26 mouse cellular contexts compared by ENCODE assay signal in the genomic region with DNA sequence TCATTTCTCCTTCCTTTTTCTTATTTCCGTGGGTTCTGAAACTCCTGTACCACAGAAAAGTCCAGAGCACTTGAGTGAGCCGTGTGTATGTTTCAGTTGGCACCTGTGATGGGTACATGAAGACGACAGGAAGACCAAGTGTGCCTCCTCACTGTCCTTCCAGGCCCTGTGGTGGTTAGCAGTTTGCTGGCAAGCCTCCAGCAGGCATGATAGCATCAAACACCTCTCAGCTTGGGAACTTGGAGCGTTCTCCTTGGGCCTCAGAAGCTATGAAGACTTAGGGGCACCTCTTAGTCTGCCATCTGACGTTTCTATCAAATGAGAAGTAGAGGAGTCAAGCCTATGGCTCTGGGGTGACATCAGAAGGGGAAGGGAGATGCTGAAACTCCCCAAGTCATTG. TPM values are rescaled to one million over a fixed set of nuclear protein-coding genes. Genes with fewer than 3 reads are reported as not detected.
DNase-seq lines count a peak whose midpoint lies in the region; ATAC-seq and TF ChIP-seq lines count a peak whose summit lies in the region.
"Had no signal": no experiment of that assay in that cellular context is flagged by ENCODE, and none has a peak within 500 bp of the region (broad histone marks: within the 10 kb centered on the region; RNA-seq: fewer than 3 reads in every experiment).

No protein-coding gene starts in this region.

- DNase-seq in 416B (ENCODE audit: low read depth) (peak; percentile 17), CH12.LX (ENCODE audit: extremely low read depth) (no peak)
- peak; percentile 30 for DNase-seq in thymus, adult 2 months
- peak; percentile 57 for DNase-seq in thymus, postnatal 25 days
- DNase-seq in hindbrain, postnatal 0 days (ENCODE audit: low spot score) = no peak
- no peak for DNase-seq in adrenal gland, postnatal 25 days
- no peak for DNase-seq in heart, postnatal 10 days
- DNase-seq: adrenal gland, postnatal 14 days; cerebellum, adult 2 months; cerebellum, postnatal 10 days; gastrocnemius, adult 2 months; gastrocnemius, postnatal 36 days; heart, adult 11 months had no signal

- no peak for ATAC-seq in hindbrain, postnatal 0 days
- ATAC-seq: activated CD4-positive, CD25-positive, alpha-beta regulatory T cell, adult 4 months; CD4-positive, CD25-positive, alpha-beta regulatory T cell, adult 4 months; forebrain, embryonic 14.5 days; Patski had no signal

- H3K79me2 ChIP-seq in CH12.LX (replicated peaks; ENCODE audit: control insufficient read depth, extremely low read depth, insufficient read depth, poor library complexity, severe bottlenecking) = 0 out of 2 replicates have a peak, but pooled peaks cover 4% of the 10 kb centered on the region

- intact Hi-C loops in heart, postnatal 10 days (cut with DNase I) = no loop called here

- WGBS in thymus, adult 2 months = 5% methylated on average over 5 of the region's 5 CpGs
- 88% methylated on average over 5 of the region's 5 CpGs for WGBS in hindbrain, postnatal 0 days

- no peaks in the 10 kb centered on the region for H3K27me3 ChIP-seq in CH12.LX (replicated peaks)
- no peaks in the 10 kb centered on the region for H3K27me3 ChIP-seq in thymus, adult 2 months (ENCODE audit: control insufficient read depth, insufficient read depth, low read length)
- no peaks in the 10 kb centered on the region for H3K27me3 ChIP-seq in hindbrain, postnatal 0 days (ENCODE audit: insufficient read depth, low read length)
- H3K27me3 ChIP-seq: embryonic facial prominence, embryonic 15.5 days; heart, embryonic 15.5 days; Patski had no signal

- no peak for TF ChIP-seq RAD21 in CH12.LX (IDR thresholded peaks at IDR 0.05; ENCODE audit: low read depth, low read length)

- H3K36me3 ChIP-seq in CH12.LX (replicated peaks in 1 of 2; ENCODE audit: control insufficient read depth in 1 of 2, insufficient read depth in 1 of 2, low read length in 1 of 2) = peaks cover 96 to 99% of the 10 kb centered on the region in 2 experiments
- peaks cover 23% of the 10 kb centered on the region for H3K36me3 ChIP-seq in thymus, adult 2 months (ENCODE audit: control insufficient read depth, insufficient read depth, low read length)
- H3K36me3 ChIP-seq in hindbrain, postnatal 0 days (ENCODE audit: insufficient read depth, low read length) = peaks cover 41% of the 10 kb centered on the region; the same call in 1 of the 2 replicates

- no peak overlapping the region for H3K4me2 ChIP-seq in CH12.LX (ENCODE audit: insufficient read depth, low read depth, poor library complexity, severe bottlenecking)
- no peak overlapping the region for H3K4me2 ChIP-seq in hindbrain, postnatal 0 days (ENCODE audit: low read depth, low read length)
- H3K4me2 ChIP-seq: embryonic facial prominence, embryonic 15.5 days; heart, embryonic 15.5 days; hindbrain, embryonic 14.5 days had no signal

- H3K9ac ChIP-seq in CH12.LX (ENCODE audit: insufficient read depth, low read depth) = no peak overlapping the region
- H3K9ac ChIP-seq in hindbrain, postnatal 0 days (replicated peaks; ENCODE audit: low read length) = no peak overlapping the region
- H3K9ac ChIP-seq: embryonic facial prominence, embryonic 15.5 days; heart, embryonic 15.5 days; hindbrain, embryonic 14.5 days had no signal

- in situ Hi-C loops in CH12.LX (cut with MboI; ENCODE audit: low pct_ligation_motif_present, low pct_unique_long_range_greater_than_20kb, low sequenced_read_pairs) = no loop called here

- H3K4me3 ChIP-seq in CH12.LX (replicated peaks in 1 of 3; ENCODE audit: low read depth in 2 of 3, low read length in 2 of 3, poor library complexity in 1 of 3) = no peak overlapping the region
- no peak overlapping the region for H3K4me3 ChIP-seq in thymus, adult 2 months (ENCODE audit: control insufficient read depth, insufficient read depth, low read length)
- no peak overlapping the region for H3K4me3 ChIP-seq in hindbrain, postnatal 0 days (ENCODE audit: low read length)
- H3K4me3 ChIP-seq: embryonic facial prominence, embryonic 15.5 days; erythroblast, embryonic 14.5 days; forebrain, embryonic 10.5 days; gastrocnemius, adult 2 months; heart, embryonic 15.5 days; hindbrain, embryonic 10.5 days had no signal

- H3K27ac ChIP-seq in CH12.LX (ENCODE audit: insufficient read depth, low read depth) = no peak overlapping the region
- peak overlapping the region; percentile 11; the same call in 1 of the 2 replicates for H3K27ac ChIP-seq in thymus, adult 2 months (ENCODE audit: control insufficient read depth, insufficient read depth, low read length)
- H3K27ac ChIP-seq in hindbrain, postnatal 0 days = no peak overlapping the region
- H3K27ac ChIP-seq: embryonic facial prominence, embryonic 15.5 days; forebrain, embryonic 10.5 days; gastrocnemius, adult 2 months; heart, embryonic 15.5 days; hindbrain, embryonic 10.5 days; hindbrain, embryonic 14.5 days had no signal

- dilution Hi-C loops in CH12.LX (cut with MboI; ENCODE audit: extremely low pct_ligation_motif_present, extremely low pct_unique_long_range_greater_than_20kb, low sequenced_read_pairs) = no loop called here

- no peak for TF ChIP-seq EP300 in CH12.LX (IDR thresholded peaks at IDR 0.05; ENCODE audit: low read length)

- TF ChIP-seq POLR2A in CH12.LX (IDR thresholded peaks at IDR 0.05; ENCODE audit: low read depth, low read length) = peak; percentile 23; the same call in 1 of the 2 replicates
- no peak for TF ChIP-seq POLR2A in thymus, adult 2 months (IDR thresholded peaks at IDR 0.05; ENCODE audit: control insufficient read depth, extremely low read depth, insufficient read depth, low read length, poor library complexity)

- H3K4me1 ChIP-seq in CH12.LX (ENCODE audit: control insufficient read depth in 1 of 2, insufficient read depth in 2 of 2) = peaks cover 0 to 65% of the 10 kb centered on the region in 2 experiments; a peak in 3 of 4 replicates
- peaks cover 11% of the 10 kb centered on the region for H3K4me1 ChIP-seq in thymus, adult 2 months (replicated peaks; ENCODE audit: control insufficient read depth, insufficient read depth, low read length)
- no peaks in the 10 kb centered on the region for H3K4me1 ChIP-seq in hindbrain, postnatal 0 days (ENCODE audit: insufficient read depth, low read length)

- no peak for TF ChIP-seq CTCF in CH12.LX (conservative IDR thresholded peaks at IDR 0.05 in 1 of 2, IDR thresholded peaks at IDR 0.05 in 1 of 2; ENCODE audit: low read depth in 2 of 2, low read length in 2 of 2)
- no peak for TF ChIP-seq CTCF in thymus, adult 2 months (IDR thresholded peaks at IDR 0.05; ENCODE audit: borderline replicate concordance, control insufficient read depth, extremely low read depth, insufficient read depth, low read length, poor library complexity)
- TF ChIP-seq CTCF in hindbrain, postnatal 0 days (IDR thresholded peaks at IDR 0.05; ENCODE audit: low read depth) = no peak

- no peaks in the 10 kb centered on the region for H3K9me3 ChIP-seq in CH12.LX (replicated peaks; ENCODE audit: low read length)
- no peaks in the 10 kb centered on the region for H3K9me3 ChIP-seq in hindbrain, postnatal 0 days (ENCODE audit: low read length)
- H3K9me3 ChIP-seq: embryonic facial prominence, embryonic 15.5 days; forebrain, embryonic 10.5 days; heart, embryonic 15.5 days; hindbrain, embryonic 10.5 days had no signal

TF ChIP-seq in CH12.LX, 34 proteins besides CTCF, POLR2A, EP300 and RAD21:
- TF ChIP-seq E2F4 (IDR thresholded peaks at IDR 0.05; ENCODE audit: insufficient replicate concordance, low read depth, low read length) = no peak
- no peak for TF ChIP-seq ELF1 (IDR thresholded peaks at IDR 0.05; ENCODE audit: low read depth, low read length)
- no peak for TF ChIP-seq CHD1 (IDR thresholded peaks at IDR 0.05; ENCODE audit: low read depth, low read length)
- TF ChIP-seq CHD2 (IDR thresholded peaks at IDR 0.05; ENCODE audit: low read length) = no peak
- no peak for TF ChIP-seq NELFE (IDR thresholded peaks at IDR 0.05; ENCODE audit: low read depth, low read length)
- no peak for TF ChIP-seq USF1 (IDR thresholded peaks at IDR 0.05; ENCODE audit: low read depth, low read length)
- no peak for TF ChIP-seq ETS1 (conservative IDR thresholded peaks at IDR 0.05; ENCODE audit: low read depth, low read length)
- no peak for TF ChIP-seq MAZ (IDR thresholded peaks at IDR 0.05; ENCODE audit: low read depth, low read length)
- TF ChIP-seq ZKSCAN1 (IDR thresholded peaks at IDR 0.05; ENCODE audit: borderline replicate concordance, low read depth, low read length) = no peak
- no peak for TF ChIP-seq HCFC1 (IDR thresholded peaks at IDR 0.05; ENCODE audit: low read depth, low read length)
- TF ChIP-seq MAFK (IDR thresholded peaks at IDR 0.05; ENCODE audit: insufficient replicate concordance, low read length) = no peak
TF ChIP-seq in CH12.LX: peak in this region for 0.

RNA-seq across cellular contexts. Expression of gene Gm13420, which starts 32.9 kb away (rescaled TPM):
- total RNA-seq in CH12.LX (2012; rRNA removed) (not detected in 2 replicates), CH12.LX (2014; rRNA removed) (not detected in 2 replicates)
- not detected in 2 replicates for polyA plus RNA-seq in CH12.LX (2012; ENCODE audit: insufficient read length, low read depth)
- polyA plus RNA-seq in thymus, adult 2 months (2012; rRNA removed) = 0.15 and 0.34 TPM in 2 replicates
- total RNA-seq in hindbrain, postnatal 0 days (2014; rRNA removed) = 2.6 TPM in 1 of 2 replicates, not detected in the other
- 0.33 and 0.56 TPM in 2 replicates for polyA plus RNA-seq in hindbrain, postnatal 0 days (2015; fragmentation: Nextera tagmentation; extraction: Ambion mirVana)
- total RNA-seq in adrenal gland, postnatal 25 days (2021) = not detected in 2 replicates
- not detected for total RNA-seq in heart, postnatal 10 days (2021)
- total RNA-seq: adrenal gland, adult 18-20 months; adrenal gland, postnatal 14 days; gastrocnemius, adult 2 months; gastrocnemius, postnatal 36 days; heart, postnatal 25 days had no signal
- polyA plus RNA-seq: embryonic facial prominence, embryonic 15.5 days; erythroblast, embryonic 14.5 days; forebrain, embryonic 10.5 days; forebrain, embryonic 14.5 days; heart, embryonic 15.5 days; hindbrain, embryonic 10.5 days had no signal

RNA-seq across cellular contexts. Expression of gene Gm13547, which starts 40.5 kb away (rescaled TPM):
- total RNA-seq in CH12.LX (2012; rRNA removed) (not detected in 2 replicates), CH12.LX (2014; rRNA removed) (not detected in 2 replicates)
- polyA plus RNA-seq in CH12.LX (2012; ENCODE audit: insufficient read length, low read depth) = 0.60 TPM in 1 of 2 replicates, not detected in the other
- not detected in 2 replicates for polyA plus RNA-seq in thymus, adult 2 months (2012; rRNA removed)
- total RNA-seq in hindbrain, postnatal 0 days (2014; rRNA removed) = not detected in 2 replicates
- 0.48 and 0.59 TPM in 2 replicates for polyA plus RNA-seq in hindbrain, postnatal 0 days (2015; fragmentation: Nextera tagmentation; extraction: Ambion mirVana)
- not detected in 2 replicates for total RNA-seq in adrenal gland, postnatal 25 days (2021)
- not detected for total RNA-seq in heart, postnatal 10 days (2021)
- total RNA-seq: adrenal gland, adult 18-20 months; adrenal gland, postnatal 14 days; gastrocnemius, adult 2 months; gastrocnemius, postnatal 36 days; heart, postnatal 25 days had no signal
- polyA plus RNA-seq: activated CD4-positive, CD25-positive, alpha-beta regulatory T cell, adult 4 months; CD4-positive, CD25-positive, alpha-beta regulatory T cell, adult 4 months; cerebellum, adult 2 months; embryonic facial prominence, embryonic 11.5 days; embryonic facial prominence, embryonic 15.5 days; erythroblast, embryonic 14.5 days; forebrain, embryonic 10.5 days; forebrain, embryonic 14.5 days; heart, embryonic 15.5 days; hindbrain, embryonic 10.5 days; hindbrain, embryonic 14.5 days had no signal

Comparison
In these comparisons a context has a peak if more than half of its experiments do, and no peak if none do; other contexts are left out.
1. DNase-seq: peak in 416B (single experiment), thymus, adult 2 months (single experiment) and thymus, postnatal 25 days (single experiment); none in CH12.LX (single experiment), hindbrain, postnatal 0 days (single experiment), adrenal gland, postnatal 25 days (single experiment) and heart, postnatal 10 days (0 of 2).